Mouse (Mus musculus) cerebellum, adult (tissue): ENCODE data around the gene Mn1.

Experiments
- ATAC-seq: cut with Nextera tagmentation; 2 replicates; pipeline ENCODE4 v1.9.2; 2017; ENCODE audit warnings: mild to moderate bottlenecking, moderate library complexity, mixed read lengths; ENCODE audit not compliant: insufficient number of reproducible peaks, low FRiP score, low TSS enrichment

Mn1 gene

DNA sequence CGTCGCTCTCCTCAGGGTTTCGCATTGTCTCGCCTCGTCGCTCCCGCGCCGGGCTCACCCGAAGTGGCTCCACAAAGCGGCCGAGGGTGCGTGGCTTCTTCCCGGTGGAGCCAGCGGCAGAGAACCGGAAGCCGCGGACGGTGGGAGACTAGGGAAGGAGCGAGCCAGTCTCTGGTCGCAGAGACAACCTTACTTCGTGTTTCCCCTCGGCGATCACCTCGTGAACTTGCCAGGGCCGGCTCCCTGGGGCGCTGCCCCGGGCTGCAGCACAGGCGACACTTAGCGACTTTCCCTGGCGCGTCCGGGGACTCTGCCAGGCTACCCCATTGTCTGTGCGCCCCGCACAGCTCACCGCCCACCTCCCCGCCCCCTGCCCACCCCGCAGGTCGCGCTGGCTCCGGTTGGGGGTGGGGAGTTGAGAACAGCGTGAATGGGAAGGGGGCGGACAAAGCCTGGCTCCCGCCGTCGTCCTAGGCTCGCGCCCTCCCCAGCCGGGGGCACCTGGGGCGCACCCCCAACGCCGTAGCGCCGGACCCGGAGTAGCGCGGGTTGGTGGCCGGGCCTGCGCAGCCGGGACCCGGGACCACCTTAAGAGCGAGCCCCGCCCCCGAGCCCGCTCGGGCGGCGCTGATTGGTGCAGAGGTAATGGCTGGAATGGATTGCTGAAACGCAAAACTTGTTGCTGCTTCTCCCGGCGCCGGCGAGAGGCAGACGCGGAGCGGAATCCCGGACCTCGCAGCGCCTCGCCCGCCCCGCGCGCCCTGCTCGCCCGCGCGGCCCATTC is at the start of gene Mn1:
Gene Mn1 (plus strand): TSS at position 772 of the 784 bp plus-strand sequence.
- ATAC-seq: no peak

DNA sequence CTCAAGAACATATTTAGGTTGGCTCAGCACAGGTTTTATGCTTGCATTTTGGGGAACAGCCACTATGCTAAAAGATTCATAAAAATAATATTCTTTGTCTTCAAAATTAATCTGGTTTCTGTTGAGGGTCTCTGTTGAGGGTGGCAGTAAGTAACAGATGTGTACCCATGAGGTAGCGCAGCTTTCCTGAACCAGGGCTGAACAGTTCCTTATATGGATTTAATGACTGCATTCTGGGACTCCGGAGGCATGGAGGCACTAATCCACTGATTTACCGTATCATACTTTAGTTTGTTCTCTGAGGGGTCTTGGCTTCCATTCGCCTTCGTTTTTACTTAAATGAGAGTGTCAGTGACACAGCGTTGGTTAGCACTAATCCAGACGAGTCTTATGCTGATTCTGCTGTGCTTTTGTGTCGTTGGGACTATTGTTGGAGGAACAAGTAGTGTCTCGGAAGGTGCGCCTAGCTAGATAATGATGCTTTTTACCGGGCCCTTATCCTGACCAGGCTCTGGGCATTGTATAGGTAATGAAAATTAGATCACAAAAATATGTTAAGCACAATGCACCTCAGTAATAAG is 49.1 kb upstream of the Mn1 start:
- ATAC-seq: no peak

DNA sequence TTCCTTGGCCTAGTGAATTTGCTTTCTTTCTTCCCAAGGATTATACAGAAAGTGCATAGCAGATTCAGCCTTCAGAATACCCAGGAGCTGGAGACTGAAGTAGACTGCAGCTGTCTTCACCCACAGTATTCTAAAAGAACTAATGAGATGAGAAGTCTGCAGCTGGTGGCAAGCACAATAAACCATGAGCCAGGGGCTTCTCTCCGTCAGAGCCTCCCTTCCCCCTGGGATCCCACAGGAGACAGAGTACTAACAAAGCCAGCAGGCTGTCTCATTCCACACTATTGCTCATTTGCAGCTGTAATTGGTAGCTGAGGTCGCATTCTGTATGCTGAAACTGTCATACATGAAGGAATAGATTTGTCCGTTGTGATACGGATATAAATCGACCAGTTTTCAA is 48.6 kb upstream of the Mn1 start:
- ATAC-seq: no peak

DNA sequence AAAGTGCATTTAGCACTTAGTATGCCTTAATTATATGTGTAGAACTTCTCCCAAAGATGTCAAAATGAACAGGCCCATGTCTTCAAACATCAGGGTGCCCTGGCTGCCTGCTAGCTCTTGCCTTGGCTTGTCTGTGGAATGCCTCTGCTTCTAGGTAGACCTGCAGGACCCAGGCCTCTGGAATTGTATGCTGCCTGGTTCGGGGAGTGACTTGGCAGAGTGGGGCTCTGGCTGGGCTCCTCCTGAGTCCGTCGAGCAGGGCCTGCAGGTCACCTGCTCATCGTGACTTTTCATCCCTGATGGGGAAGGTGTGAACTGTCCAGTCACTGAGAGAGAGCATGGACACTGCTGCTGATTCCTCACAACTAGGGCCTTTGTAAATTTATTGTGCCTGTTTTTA is 41.5 kb upstream of the Mn1 start:
- no peak for ATAC-seq

DNA sequence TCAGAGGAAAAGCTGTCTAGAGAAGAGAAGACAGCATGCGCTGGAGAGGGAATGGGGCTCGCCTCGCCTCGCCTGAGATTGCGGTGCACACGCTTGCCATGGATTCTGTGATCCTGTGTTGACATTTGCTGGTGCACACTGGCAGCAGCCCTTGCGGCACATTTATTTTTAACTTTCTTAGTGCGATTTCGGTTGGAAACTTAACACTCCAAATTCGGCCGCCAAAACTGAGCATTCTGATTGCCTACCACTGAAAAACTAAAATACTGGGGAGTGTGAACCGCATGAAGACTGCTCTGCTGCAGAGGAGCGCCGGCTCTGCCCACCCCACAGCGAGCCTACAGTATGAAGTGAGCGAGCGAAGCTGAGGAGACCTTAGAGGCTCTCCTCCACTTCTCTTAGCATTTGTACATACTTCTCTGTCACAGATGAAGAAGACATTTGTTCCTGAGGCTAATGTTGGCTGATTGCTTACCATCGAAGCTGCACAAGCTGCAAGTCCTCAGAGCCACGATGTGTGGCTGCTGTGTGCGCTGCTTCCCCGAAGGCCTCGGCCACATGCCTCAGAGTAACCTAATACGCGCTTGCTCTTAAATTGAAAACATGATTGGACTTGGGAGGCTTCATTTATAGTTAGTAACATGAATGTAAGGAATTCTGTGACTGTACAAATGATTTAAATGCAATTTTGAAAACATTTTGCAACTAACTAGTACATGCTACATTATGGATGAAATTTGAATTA is 40.7 kb upstream of the Mn1 start:
- ATAC-seq: no peak

DNA sequence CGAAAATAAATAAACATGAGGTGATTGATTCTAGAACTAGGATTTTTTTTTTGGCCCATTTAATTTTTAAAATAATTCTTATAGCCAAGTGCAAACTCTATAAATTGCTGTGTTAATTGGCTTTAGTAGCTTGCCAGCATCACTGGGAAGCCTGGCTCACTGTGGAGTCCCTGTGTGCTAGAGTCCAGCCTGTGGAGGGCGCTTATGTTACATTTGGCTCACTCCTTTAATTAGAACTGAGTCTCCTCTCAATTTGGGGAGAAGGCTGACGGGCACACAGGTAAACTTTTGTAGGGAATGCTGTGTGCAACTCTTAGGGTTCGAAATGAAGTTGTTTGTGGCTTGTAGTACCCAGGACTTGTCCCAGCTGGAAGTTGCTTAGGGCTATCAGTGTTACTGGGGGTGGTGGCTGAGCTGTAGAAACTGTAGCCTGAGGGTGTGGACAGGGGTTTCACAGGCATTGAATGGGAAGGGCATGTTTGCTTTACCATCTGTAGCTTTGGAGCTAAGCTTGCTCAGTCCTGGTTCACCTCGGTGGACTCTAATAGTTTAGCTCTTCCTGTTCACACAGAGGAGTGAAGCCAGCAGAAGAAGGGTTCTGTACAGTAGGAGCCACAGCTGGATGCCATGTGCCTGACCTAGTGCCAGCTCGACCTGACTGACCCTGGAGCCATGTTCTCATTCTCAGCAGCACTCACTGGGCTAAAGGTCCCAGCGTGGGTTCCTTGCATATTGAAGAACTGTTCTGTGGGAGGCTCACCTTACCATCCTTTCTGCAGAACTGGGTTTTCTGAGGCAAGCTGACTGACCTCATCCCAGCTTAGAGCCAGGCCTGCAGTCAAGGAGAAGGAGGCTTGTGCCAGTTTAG is 38.8 kb upstream of the Mn1 start:
- ATAC-seq: no peak

DNA sequence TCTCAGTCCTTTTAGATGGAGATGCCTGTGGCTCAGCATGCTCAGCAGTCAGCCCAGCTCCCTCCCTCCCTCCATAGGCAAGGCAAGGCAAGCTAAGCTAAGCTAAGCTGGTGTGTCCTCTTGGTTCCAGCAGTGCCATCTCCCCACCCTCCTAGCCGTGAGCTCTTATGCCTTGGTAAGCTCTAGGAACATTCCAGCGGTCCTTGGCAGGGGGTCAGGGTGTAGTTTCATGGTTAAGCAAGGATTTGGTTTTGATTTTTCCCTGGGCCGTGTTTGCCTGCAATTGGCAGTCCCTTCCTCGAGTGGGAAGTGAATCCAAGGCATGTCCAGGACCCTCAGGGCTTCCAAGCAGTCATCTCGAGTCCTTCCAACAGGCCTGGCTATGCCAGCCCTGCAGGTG is 33.8 kb upstream of the Mn1 start:
- no peak for ATAC-seq

DNA sequence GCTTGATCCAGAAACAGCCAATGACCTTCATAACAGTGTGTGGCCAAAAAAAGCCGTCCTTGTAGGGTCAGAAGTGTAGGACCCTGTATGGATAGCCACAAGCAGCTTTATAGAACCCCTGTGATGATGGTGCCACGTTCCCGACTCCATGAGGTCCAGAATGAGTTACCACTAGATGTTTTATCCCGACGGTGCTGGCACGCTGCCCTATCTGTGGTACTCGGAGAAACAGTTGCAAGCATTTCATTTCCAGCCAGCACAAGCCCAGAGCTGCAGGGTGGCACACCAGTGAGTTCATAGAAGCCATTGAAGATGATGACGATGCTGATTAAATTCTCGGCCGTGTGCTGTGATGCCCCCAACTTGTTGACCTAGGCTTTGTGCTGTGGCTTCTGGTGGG is 26.3 kb upstream of the Mn1 start:
- no peak for ATAC-seq

DNA sequence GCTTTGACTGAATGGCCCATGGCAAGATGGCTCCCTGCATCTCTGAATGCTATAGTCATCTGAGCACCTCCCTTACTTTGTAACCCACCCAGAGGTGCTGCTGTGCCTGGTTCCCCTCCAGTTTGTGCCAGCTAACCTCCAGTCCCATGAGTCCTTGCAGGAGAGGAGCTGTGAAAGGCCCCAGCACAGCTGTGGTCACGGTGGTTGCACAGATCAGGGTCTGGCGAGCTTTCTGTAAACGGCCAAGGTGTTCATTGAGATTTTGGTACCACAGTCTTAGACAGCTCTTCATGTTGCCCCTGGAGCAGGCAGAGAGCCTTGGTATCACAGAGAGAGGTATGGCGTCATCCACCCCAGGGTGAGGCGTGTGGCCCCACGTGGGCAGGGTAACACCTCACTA is 25.7 kb upstream of the Mn1 start:
- no peak for ATAC-seq

DNA sequence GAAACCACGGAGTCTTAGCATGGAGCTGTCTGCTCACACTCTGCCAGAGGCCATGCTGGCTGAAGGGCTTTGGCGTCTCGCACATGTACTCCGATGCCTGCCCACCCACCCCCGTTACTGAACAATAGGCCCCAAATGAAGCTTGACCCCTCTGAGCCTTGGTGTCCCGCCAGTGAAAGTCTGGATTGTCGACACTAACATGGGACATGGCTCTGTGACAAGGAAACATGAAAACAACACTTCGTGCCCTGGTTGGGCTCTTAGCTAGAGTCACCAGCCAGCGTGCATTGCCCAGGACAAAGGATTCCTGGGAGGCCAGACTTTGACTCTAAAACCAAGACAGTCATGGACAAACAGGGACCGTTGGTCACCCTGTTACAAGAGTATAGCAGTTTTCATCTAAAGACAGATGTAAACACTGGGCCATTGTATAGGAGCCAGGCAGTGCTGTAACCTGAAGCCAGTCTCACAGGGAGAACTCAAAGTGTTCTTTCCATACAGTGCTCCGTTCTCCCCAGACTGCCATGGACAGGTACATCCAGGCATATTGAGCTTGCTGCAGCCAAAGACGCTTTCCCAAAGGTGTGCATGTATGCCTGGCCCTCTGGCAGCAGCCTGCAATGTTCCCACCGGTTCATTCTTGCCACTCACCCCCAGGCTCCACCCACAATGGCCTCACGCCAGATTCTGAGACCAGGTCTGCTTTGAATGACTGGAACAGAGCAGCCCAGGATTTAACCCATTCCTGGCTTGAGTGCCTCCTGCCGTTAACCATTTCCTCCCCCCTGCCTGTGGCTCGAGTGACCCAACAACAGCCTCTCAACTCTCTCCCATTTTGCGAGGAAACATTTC is 23.6 kb upstream of the Mn1 start:
- ATAC-seq: no peak

DNA sequence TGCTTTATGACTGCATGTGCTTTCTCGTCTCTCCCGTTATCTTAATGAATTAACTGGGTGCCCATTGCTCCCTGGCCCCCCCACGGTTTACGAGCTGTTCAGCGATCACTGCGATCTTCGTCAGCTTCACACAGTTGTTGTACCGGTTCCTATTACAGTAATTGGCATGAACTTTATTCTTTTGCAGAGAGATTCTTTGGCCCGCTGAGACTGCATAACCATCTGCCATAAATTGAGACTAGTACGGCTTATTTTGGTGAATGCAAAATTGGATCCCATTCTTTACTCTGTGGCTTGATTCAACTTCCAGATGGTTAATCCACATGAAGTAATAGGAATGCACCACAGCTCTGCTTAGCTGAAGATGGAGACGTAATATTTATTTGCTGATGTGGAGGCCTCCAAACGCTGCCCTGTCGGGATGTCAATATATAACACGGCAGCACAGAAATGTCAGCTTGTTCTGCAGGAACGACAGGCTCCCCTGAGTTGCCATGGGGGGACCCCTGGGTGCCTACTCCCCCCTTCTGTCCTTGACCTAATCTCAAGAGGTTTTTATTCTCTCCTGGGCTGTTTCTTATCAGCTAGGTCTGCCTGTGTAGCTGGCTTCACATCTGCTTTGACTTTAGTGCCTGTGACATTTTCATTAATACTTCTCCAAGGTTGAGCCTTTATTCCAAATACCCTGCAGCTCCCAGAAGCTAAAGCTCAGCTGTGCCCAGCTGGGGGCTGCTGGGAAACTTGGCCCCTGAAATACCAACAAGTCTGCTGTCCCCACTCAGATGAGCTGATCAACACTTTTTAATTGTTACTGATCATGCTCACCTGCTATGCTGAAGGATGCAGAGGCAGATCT is 22.7 kb upstream of the Mn1 start:
- ATAC-seq: no peak

DNA sequence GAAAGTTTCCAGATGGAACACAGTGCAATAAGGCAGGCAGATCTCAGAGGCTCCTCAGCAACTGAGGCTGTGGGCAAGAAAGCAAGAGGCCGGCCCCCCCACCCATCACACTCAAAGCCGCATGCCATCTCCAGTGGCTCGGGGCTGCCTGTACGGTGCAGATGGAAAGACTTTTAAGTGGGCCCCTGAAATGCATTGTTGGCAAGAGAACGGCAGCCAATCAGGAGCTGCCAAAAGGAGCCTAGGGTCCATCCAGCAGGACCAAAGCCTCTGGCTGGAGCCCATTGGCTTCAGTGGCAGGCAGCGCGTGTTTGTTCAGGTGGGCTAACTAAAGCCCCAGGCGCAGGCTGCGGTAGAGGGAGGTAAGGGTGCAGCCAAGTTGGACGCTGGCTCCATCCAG is 21.4 kb upstream of the Mn1 start:
- ATAC-seq: no peak

DNA sequence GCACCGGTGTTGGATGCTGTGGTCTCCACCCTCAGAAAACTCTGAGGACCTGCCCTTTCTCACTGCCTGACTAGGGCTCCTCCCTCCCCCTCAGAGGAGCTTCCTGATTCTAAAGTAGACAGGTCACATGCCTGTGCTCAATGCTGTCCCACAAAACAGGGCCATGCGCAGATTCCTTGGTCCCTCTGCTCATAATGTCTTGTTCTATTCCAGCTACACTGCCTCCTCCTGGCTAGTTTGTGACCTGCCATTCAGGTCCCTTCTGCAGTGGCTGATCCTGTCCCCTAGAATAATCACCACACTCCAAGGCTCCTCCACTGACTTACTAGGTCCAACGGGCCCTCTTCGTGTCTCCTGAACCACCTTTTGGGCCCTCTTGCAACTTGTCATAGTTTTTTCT is 21.0 kb upstream of the Mn1 start:
- no peak for ATAC-seq

DNA sequence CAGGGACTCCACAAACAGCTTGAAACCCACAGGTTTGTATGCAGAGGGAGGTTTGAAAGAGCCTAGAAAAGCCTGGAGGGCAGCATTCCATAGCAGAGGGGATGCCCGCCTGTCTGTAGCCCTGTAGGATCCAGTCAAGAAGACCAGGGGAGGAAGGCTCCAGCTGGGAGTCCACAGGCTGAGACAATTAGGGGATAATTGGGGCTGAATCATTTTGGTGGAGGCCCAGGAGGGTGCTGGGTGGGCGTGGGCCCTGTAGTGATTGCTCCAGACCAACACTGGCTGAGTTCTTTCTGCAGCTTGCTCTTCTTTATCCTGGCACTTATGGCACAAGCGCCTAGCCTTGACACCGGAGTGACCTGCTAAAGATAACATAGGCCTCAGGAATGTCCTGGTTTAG is 18.7 kb upstream of the Mn1 start:
- ATAC-seq: no peak

DNA sequence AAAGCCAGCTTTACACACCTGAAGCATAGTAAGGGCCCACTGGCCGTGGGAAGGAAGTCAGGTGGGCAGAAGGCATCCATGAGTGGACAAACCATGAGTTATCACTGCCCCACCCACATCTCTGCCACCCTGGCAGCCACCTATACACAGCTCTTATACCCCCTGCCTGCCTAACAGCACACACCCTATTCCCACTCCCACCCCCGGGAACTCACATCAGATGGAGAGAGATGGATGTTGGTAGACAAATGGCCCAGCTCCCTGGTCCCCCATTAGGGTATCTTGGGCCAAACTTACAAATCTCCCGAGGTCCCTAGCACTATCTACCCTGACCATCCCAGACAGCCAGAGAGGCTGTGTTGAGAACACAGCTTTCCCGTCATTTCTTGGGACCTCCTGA is 17.9 kb upstream of the Mn1 start:
- no peak for ATAC-seq

DNA sequence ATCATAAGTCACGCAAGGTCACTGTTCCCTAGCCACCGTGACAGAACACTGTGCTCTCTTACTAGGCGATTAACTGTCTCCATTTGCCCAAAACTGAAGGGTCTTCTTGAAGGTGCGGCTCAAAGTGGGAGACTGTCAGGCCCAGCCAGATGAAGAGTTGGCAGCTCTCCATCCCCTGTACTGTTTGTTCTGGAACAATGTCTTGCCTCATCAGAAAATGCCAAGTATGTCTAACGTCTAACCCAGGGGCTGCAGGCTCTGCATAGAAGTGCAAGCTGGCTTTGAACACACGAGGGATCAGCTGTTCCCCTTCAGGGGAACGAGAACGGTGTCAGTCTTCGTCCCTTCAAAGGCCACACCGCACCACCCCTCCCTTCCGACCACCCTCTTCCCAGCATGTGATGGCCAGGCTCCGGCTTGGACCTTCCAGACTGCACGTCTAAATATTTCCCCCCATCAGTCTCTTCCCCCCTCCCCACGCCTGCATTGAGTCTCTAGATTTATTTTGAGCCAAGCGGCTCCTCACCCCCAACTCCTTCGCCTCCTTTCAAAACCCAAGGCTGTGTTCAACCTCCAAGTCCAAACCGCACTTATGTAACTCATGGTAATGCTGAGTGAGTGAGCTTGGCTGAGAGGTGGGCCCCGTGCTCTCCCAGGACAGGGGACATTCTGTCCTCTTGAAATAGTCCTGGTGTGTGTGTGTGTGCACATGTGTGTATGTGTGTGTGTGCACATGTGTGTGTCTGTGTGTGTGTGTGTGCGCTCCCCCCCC is 15.1 kb upstream of the Mn1 start:
- no peak for ATAC-seq

DNA sequence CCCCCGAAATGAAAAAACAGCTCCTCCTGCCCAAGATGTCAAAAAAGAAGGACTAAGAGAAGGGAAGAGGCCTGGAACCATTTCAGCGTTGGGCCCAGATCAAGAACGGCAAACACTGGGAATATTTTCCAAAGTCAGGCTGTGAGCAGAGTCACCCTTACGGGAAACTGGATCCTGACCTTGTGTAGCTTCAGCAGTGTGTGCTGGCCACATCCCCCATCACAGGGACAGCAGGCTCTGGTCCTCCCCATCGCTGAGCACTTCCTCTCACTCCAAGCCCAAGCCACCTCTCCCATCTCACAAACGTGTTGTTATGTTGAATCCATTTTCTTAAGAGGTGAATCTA is 14.5 kb upstream of the Mn1 start:
- no peak for ATAC-seq

DNA sequence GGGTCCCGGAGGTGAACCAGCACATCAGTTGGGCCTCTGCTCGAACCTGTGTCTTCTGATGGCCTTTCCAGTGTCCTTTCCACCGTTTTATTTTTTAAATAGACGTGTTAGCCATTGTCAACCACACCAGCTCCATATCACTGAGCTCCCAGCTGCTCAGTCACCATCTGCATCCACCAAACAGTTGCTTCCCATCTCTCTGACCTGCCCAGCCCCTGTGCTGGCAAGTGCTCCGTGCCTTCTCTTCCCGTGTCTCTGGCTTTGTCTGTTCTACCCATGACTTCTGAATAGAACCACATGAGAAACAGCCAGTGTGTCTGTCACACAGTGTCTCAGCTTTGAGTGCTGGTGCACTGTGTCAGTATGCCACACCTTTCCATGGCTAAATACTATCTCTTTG is 12.4 kb upstream of the Mn1 start:
- ATAC-seq: no peak
